Mouse (Mus musculus) natural killer cell, adult 2 months (primary cell): ENCODE results near the gene Gm28998.
"Not testable (repeated sequence)": the region's sequence is repeated elsewhere in the genome, so short reads cannot be mapped to it uniquely, and the experiment has no call there.

Experiments
- DNase-seq, 2 experiments: peaks; one replicate each; pipeline ENCODE4 v3.0.0; 2022; ENCODE audit warnings: low spot score in 2 of 2

Gene Gm28998

DNA sequence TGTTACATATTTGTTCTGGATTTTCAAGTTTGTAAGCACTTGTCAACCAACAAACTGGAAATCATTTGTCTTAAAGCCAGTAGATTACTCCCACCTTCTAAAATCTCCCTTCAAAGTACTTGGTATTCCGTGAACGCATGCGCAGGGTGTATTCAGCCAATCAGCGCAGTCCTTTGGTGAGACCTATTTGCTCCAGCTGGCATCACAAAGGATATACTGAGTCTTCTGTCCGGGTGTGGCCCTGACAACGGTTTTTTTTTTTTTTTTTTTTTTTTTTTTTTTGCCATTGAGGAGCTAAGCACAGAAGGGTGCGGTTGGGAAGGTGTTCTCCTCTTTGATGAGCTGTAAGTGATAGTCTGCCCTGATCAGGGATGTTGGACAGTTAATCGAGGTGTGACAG lies at the start of gene Gm28998:
Gene Gm28998 (plus strand): TSS at position 301 of the 400 bp plus-strand sequence.
- not testable (repeated sequence) for DNase-seq
